Mouse (Mus musculus): ENCODE data around the gene Rbks. TPM values are rescaled to one million over a fixed set of nuclear protein-coding genes. Genes with fewer than 3 reads are reported as not detected.

Gene Rbks
- total RNA-seq, 1 experiment, result 2.1 TPM

DNA sequence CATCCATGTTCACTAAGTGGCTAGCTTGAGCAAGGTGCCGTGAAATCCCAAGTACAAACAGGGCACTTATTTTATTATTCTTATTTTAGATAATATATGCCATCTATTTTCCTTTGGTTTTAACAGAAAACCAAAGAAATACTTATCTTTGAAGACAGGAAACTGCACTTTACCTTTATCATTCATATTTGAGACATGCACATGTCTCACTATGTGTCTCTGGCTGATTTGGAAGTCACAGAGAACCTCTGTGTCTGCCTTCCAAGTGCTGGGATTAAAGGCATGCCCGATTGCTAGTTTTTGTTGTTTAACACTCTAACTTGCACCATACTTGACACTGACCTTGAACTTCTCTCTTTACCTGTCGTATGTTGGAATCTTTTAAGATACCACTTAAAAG lies 9.5 kb downstream of the Rbks start:
- H3K27ac ChIP-seq (ENCODE audit: insufficient read depth, low read depth, low read length, poor library complexity, severe bottlenecking), result no peak overlapping the region
- in situ Hi-C loops (cut with MboI; ENCODE audit: low sequenced_read_pairs in 2 of 2, unreplicated experiment in 2 of 2), result no loop called here
- no peaks in the 10 kb centered on the region for H3K36me3 ChIP-seq (ENCODE audit: control insufficient read depth, insufficient read depth, low read length, poor library complexity, severe bottlenecking)
- H3K9me3 ChIP-seq (ENCODE audit: control insufficient read depth, insufficient read depth, low read depth, low read length), result no peaks in the 10 kb centered on the region
- no peak for TF ChIP-seq MAFK (IDR thresholded peaks at IDR 0.05; ENCODE audit: insufficient read depth, low read depth, low read length)
- no peak for TF ChIP-seq ZC3H11A (IDR thresholded peaks at IDR 0.05; ENCODE audit: borderline replicate concordance, low read depth, low read length)
- TF ChIP-seq CHD2 (IDR thresholded peaks at IDR 0.05; ENCODE audit: low read depth, low read length), result no peak
- H3K4me3 ChIP-seq (ENCODE audit: insufficient read depth in 1 of 2, low read depth in 1 of 2, low read length in 2 of 2, poor library complexity in 1 of 2, severe bottlenecking in 1 of 2), result no peak overlapping the region
- DNase-seq (ENCODE audit: low read depth, low spot score), result no peak
- no peak overlapping the region for H3K9ac ChIP-seq (ENCODE audit: insufficient read depth, low read depth, low read length, poor library complexity, severe bottlenecking)
- H3K4me1 ChIP-seq (ENCODE audit: control insufficient read depth in 2 of 2, insufficient read depth in 2 of 2, low read length in 2 of 2, poor library complexity in 1 of 2), result no peaks in the 10 kb centered on the region

GRCm38 (mm10) chr5:31686040-31686439 lies 11.4 kb downstream of the Rbks start:
- TF ChIP-seq ZNF384 (IDR thresholded peaks at IDR 0.05; ENCODE audit: low read depth, low read length) (no peak), CHD2 (IDR thresholded peaks at IDR 0.05; ENCODE audit: low read depth, low read length) (no peak), MAFK (IDR thresholded peaks at IDR 0.05; ENCODE audit: insufficient read depth, low read depth, low read length) (no peak), ZC3H11A (IDR thresholded peaks at IDR 0.05; ENCODE audit: borderline replicate concordance, low read depth, low read length) (no peak), HCFC1 (IDR thresholded peaks at IDR 0.05; ENCODE audit: borderline replicate concordance, insufficient read depth, low read length) (no peak)
- no peaks in the 10 kb centered on the region for H3K9me3 ChIP-seq (ENCODE audit: control insufficient read depth, insufficient read depth, low read depth, low read length)
- no peak overlapping the region for H3K9ac ChIP-seq (ENCODE audit: insufficient read depth, low read depth, low read length, poor library complexity, severe bottlenecking)
- no peak for DNase-seq (ENCODE audit: low read depth, low spot score)
- in situ Hi-C loops (cut with MboI; ENCODE audit: low sequenced_read_pairs in 2 of 2, unreplicated experiment in 2 of 2), result no loop called here
- no peak overlapping the region for H3K27ac ChIP-seq (ENCODE audit: insufficient read depth, low read depth, low read length, poor library complexity, severe bottlenecking)
- no peak overlapping the region for H3K4me3 ChIP-seq (ENCODE audit: insufficient read depth in 1 of 2, low read depth in 1 of 2, low read length in 2 of 2, poor library complexity in 1 of 2, severe bottlenecking in 1 of 2)
- no peaks in the 10 kb centered on the region for H3K4me1 ChIP-seq (ENCODE audit: control insufficient read depth in 2 of 2, insufficient read depth in 2 of 2, low read length in 2 of 2, poor library complexity in 1 of 2)
- no peaks in the 10 kb centered on the region for H3K36me3 ChIP-seq (ENCODE audit: control insufficient read depth, insufficient read depth, low read length, poor library complexity, severe bottlenecking)

- H3K9ac ChIP-seq (ENCODE audit: insufficient read depth, low read depth, low read length, poor library complexity, severe bottlenecking), result no peak overlapping the region
- no peak overlapping the region for H3K27ac ChIP-seq (ENCODE audit: insufficient read depth, low read depth, low read length, poor library complexity, severe bottlenecking)
- no peaks in the 10 kb centered on the region for H3K4me1 ChIP-seq (ENCODE audit: control insufficient read depth in 2 of 2, insufficient read depth in 2 of 2, low read length in 2 of 2, poor library complexity in 1 of 2)
- no peak for DNase-seq (ENCODE audit: low read depth, low spot score)
- in situ Hi-C loops (cut with MboI; ENCODE audit: low sequenced_read_pairs in 2 of 2, unreplicated experiment in 2 of 2), result no loop called here
- H3K9me3 ChIP-seq (ENCODE audit: control insufficient read depth, insufficient read depth, low read depth, low read length), result no peaks in the 10 kb centered on the region
- no peak overlapping the region for H3K4me3 ChIP-seq (ENCODE audit: insufficient read depth in 1 of 2, low read depth in 1 of 2, low read length in 2 of 2, poor library complexity in 1 of 2, severe bottlenecking in 1 of 2)
- H3K36me3 ChIP-seq (ENCODE audit: control insufficient read depth, insufficient read depth, low read length, poor library complexity, severe bottlenecking), result no peaks in the 10 kb centered on the region
- TF ChIP-seq CHD2 (IDR thresholded peaks at IDR 0.05; ENCODE audit: low read depth, low read length) (no peak), MAFK (IDR thresholded peaks at IDR 0.05; ENCODE audit: insufficient read depth, low read depth, low read length) (no peak), ZC3H11A (IDR thresholded peaks at IDR 0.05; ENCODE audit: borderline replicate concordance, low read depth, low read length) (no peak)
Measured at GRCm38 (mm10) chr5:31682305-31682704, 15.1 kb downstream of the Rbks start.

GRCm38 (mm10) chr5:31680183-31680582 lies 17.2 kb downstream of the Rbks start:
- H3K4me3 ChIP-seq (ENCODE audit: insufficient read depth in 1 of 2, low read depth in 1 of 2, low read length in 2 of 2, poor library complexity in 1 of 2, severe bottlenecking in 1 of 2), result no peak overlapping the region
- no peak overlapping the region for H3K27ac ChIP-seq (ENCODE audit: insufficient read depth, low read depth, low read length, poor library complexity, severe bottlenecking)
- H3K36me3 ChIP-seq (ENCODE audit: control insufficient read depth, insufficient read depth, low read length, poor library complexity, severe bottlenecking), result no peaks in the 10 kb centered on the region
- H3K9ac ChIP-seq (ENCODE audit: insufficient read depth, low read depth, low read length, poor library complexity, severe bottlenecking), result no peak overlapping the region
- DNase-seq (ENCODE audit: low read depth, low spot score), result no peak
- TF ChIP-seq HCFC1 (IDR thresholded peaks at IDR 0.05; ENCODE audit: borderline replicate concordance, insufficient read depth, low read length), result no peak
- no peak for TF ChIP-seq ZNF384 (IDR thresholded peaks at IDR 0.05; ENCODE audit: low read depth, low read length)
- no peak for TF ChIP-seq ZC3H11A (IDR thresholded peaks at IDR 0.05; ENCODE audit: borderline replicate concordance, low read depth, low read length)
- TF ChIP-seq MAFK (IDR thresholded peaks at IDR 0.05; ENCODE audit: insufficient read depth, low read depth, low read length), result no peak
- no peak for TF ChIP-seq CHD2 (IDR thresholded peaks at IDR 0.05; ENCODE audit: low read depth, low read length)
- no peaks in the 10 kb centered on the region for H3K4me1 ChIP-seq (ENCODE audit: control insufficient read depth in 2 of 2, insufficient read depth in 2 of 2, low read length in 2 of 2, poor library complexity in 1 of 2)
- in situ Hi-C loops (cut with MboI; ENCODE audit: low sequenced_read_pairs in 2 of 2, unreplicated experiment in 2 of 2), result no loop called here
- H3K9me3 ChIP-seq (ENCODE audit: control insufficient read depth, insufficient read depth, low read depth, low read length), result no peaks in the 10 kb centered on the region

GRCm38 (mm10) chr5:31678000-31678399 lies 19.4 kb downstream of the Rbks start:
- H3K9me3 ChIP-seq (ENCODE audit: control insufficient read depth, insufficient read depth, low read depth, low read length), result no peaks in the 10 kb centered on the region
- in situ Hi-C loops (cut with MboI; ENCODE audit: low sequenced_read_pairs in 2 of 2, unreplicated experiment in 2 of 2), result no loop called here
- no peak overlapping the region for H3K9ac ChIP-seq (ENCODE audit: insufficient read depth, low read depth, low read length, poor library complexity, severe bottlenecking)
- H3K4me1 ChIP-seq (ENCODE audit: control insufficient read depth in 2 of 2, insufficient read depth in 2 of 2, low read length in 2 of 2, poor library complexity in 1 of 2), result no peaks in the 10 kb centered on the region
- DNase-seq (ENCODE audit: low read depth, low spot score), result no peak
- H3K4me3 ChIP-seq (ENCODE audit: insufficient read depth in 1 of 2, low read depth in 1 of 2, low read length in 2 of 2, poor library complexity in 1 of 2, severe bottlenecking in 1 of 2), result no peak overlapping the region
- TF ChIP-seq MAFK (IDR thresholded peaks at IDR 0.05; ENCODE audit: insufficient read depth, low read depth, low read length) (no peak), HCFC1 (IDR thresholded peaks at IDR 0.05; ENCODE audit: borderline replicate concordance, insufficient read depth, low read length) (no peak), ZC3H11A (IDR thresholded peaks at IDR 0.05; ENCODE audit: borderline replicate concordance, low read depth, low read length) (no peak), CHD2 (IDR thresholded peaks at IDR 0.05; ENCODE audit: low read depth, low read length) (no peak), ZNF384 (IDR thresholded peaks at IDR 0.05; ENCODE audit: low read depth, low read length) (no peak)
- no peak overlapping the region for H3K27ac ChIP-seq (ENCODE audit: insufficient read depth, low read depth, low read length, poor library complexity, severe bottlenecking)
- H3K36me3 ChIP-seq (ENCODE audit: control insufficient read depth, insufficient read depth, low read length, poor library complexity, severe bottlenecking), result no peaks in the 10 kb centered on the region
